Mouse (Mus musculus): Measurements from ENCODE around the gene Gm10192. TPM values are rescaled to one million over a fixed set of nuclear protein-coding genes. Genes with fewer than 3 reads are reported as not detected.
"Not testable (repeated sequence)": the region's sequence is repeated elsewhere in the genome, so short reads cannot be mapped to it uniquely, and the experiment has no call there.

The Gm10192 gene
- polyA plus RNA-seq (2015; fragmentation: Nextera tagmentation; extraction: Ambion mirVana) = not detected in 2 replicates

DNA sequence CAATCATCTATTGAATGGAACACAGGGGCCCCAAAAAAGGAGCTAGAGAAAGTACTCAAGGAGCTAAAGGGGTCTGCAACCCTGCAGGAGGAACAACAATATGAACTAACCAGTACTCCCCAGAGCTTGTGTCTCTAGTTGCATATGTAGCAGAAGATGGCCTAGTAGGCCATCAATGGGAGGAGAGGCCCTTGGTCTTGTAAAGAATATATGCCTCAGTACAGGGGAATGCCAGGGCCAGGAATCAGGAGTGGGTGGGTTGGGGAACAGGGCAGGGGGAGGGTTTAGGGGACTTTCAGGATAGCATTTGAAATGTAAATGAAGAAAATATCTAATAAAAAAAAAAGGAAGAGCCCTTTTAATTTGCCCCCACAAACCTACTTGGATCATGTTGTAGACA, at the start of gene Gm10192:
Gene Gm10192 (minus strand): TSS at position 101 of the 400 bp plus-strand sequence.
- H3K27ac ChIP-seq (ENCODE audit: low read length); H3K9me3 ChIP-seq (ENCODE audit: low read length); H3K36me3 ChIP-seq (ENCODE audit: insufficient read depth, low read length); H3K4me2 ChIP-seq (replicated peaks; ENCODE audit: low read depth, low read length); ATAC-seq (ENCODE audit: low FRiP score, low TSS enrichment); H3K27me3 ChIP-seq (ENCODE audit: insufficient read depth, low read length); H3K4me3 ChIP-seq (ENCODE audit: low read length); H3K9ac ChIP-seq (replicated peaks; ENCODE audit: low read length); H3K4me1 ChIP-seq (ENCODE audit: insufficient read depth, low read length): not testable (repeated sequence)

DNA sequence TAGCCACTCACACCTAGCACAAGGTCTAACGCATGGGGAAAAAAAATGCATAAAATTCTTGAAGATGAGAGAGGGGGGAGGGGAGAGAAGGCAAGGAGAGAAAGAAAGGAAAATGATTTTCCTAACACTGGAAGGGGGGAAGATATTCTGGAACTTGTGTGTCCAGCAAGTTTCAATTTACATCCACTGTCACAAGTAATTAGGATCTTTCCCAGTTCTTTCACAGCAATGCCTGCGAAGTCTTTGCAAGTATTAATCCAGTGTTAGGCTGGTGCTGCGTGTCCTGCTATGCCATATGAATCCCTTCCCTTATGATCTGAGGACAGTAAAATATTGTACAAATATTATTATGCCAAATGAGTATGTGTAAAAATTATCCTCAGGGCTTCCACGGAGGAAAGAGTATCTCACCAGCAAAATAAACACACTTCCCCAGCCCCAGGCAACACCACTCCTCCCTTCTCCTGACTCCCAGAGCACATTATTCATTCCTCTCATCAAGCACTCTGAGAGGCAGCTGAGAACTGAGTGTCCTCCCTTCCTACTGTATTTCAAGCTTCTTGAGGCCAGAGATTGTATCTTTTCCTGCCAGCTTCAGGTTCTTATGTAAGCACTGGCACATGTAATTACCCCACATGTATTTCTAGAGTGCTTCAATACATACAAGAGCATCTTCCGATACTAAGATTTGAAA, 47.6 kb upstream of the Gm10192 start:
- Histone ChIP-seq H3K4me1 (ENCODE audit: insufficient read depth, low read length) (no peaks in the 10 kb centered on the region), H3K4me3 (ENCODE audit: low read length) (no peak overlapping the region), H3K9me3 (ENCODE audit: low read length) (no peaks in the 10 kb centered on the region), H3K36me3 (ENCODE audit: insufficient read depth, low read length) (no peaks in the 10 kb centered on the region), H3K27me3 (ENCODE audit: insufficient read depth, low read length) (no peaks in the 10 kb centered on the region), H3K4me2 (replicated peaks; ENCODE audit: low read depth, low read length) (no peak overlapping the region), H3K9ac (replicated peaks; ENCODE audit: low read length) (no peak overlapping the region), H3K27ac (ENCODE audit: low read length) (no peak overlapping the region)
- 38% methylated on average over 5 of the region's 5 CpGs for WGBS
- ATAC-seq (ENCODE audit: low FRiP score, low TSS enrichment) = no peak; the same call in 1 of the 2 replicates

DNA sequence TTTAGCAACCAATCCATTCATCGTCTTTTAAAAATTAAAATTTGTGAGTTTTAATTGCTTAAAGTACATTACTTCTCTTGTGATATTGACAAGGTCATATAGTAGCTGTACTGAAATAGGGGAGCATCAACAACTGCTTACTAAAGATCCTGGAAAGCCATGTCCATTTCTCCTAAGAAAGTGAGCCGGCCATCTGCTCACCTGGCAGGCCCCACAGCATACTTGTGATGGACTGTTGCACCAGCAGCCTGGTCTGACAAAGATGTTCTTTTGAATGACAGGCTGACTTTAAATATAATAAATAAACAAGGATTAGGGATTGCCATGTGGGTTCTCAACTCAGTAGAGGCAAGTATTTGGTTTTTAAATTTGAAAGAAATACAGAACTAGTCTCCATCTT, 36.7 kb upstream of the Gm10192 start:
- WGBS = 92% methylated on average over 2 of the region's 2 CpGs
- H3K36me3 ChIP-seq (ENCODE audit: insufficient read depth, low read length) = no peaks in the 10 kb centered on the region
- H3K27me3 ChIP-seq (ENCODE audit: insufficient read depth, low read length) = no peaks in the 10 kb centered on the region
- no peak overlapping the region for H3K27ac ChIP-seq (ENCODE audit: low read length)
- H3K9ac ChIP-seq (replicated peaks; ENCODE audit: low read length) = no peak overlapping the region
- no peaks in the 10 kb centered on the region for H3K4me1 ChIP-seq (ENCODE audit: insufficient read depth, low read length)
- H3K4me2 ChIP-seq (replicated peaks; ENCODE audit: low read depth, low read length) = no peak overlapping the region
- H3K9me3 ChIP-seq (ENCODE audit: low read length) = no peaks in the 10 kb centered on the region
- H3K4me3 ChIP-seq (ENCODE audit: low read length) = no peak overlapping the region
- ATAC-seq (ENCODE audit: low FRiP score, low TSS enrichment) = no peak

DNA sequence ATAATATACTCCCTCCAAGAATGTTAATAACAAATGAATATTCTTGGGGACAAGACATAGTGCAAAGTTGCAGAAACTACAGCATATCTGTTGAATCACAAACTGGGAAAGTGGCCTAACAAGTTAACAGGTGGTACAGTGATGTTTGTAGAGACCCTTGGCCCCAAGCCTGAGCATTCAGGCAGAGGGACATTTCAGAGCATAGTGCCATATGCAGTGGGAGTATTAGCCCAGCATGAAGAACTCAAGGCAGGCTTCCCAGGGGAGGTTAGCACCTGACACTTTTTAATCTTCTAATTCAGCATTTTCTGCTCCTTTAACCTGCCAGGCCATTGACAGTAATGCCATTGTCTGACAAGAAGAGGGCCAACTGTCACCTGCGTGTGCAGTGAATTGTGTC, 34.9 kb upstream of the Gm10192 start:
- WGBS = 83% methylated on average over 1 of the region's 1 CpGs
- no peak overlapping the region for H3K9ac ChIP-seq (replicated peaks; ENCODE audit: low read length)
- no peaks in the 10 kb centered on the region for H3K36me3 ChIP-seq (ENCODE audit: insufficient read depth, low read length)
- H3K4me2 ChIP-seq (replicated peaks; ENCODE audit: low read depth, low read length) = no peak overlapping the region
- H3K27ac ChIP-seq (ENCODE audit: low read length) = no peak overlapping the region
- no peak overlapping the region for H3K4me3 ChIP-seq (ENCODE audit: low read length)
- no peaks in the 10 kb centered on the region for H3K4me1 ChIP-seq (ENCODE audit: insufficient read depth, low read length)
- H3K27me3 ChIP-seq (ENCODE audit: insufficient read depth, low read length) = no peaks in the 10 kb centered on the region
- ATAC-seq (ENCODE audit: low FRiP score, low TSS enrichment) = no peak
- H3K9me3 ChIP-seq (ENCODE audit: low read length) = no peaks in the 10 kb centered on the region

DNA sequence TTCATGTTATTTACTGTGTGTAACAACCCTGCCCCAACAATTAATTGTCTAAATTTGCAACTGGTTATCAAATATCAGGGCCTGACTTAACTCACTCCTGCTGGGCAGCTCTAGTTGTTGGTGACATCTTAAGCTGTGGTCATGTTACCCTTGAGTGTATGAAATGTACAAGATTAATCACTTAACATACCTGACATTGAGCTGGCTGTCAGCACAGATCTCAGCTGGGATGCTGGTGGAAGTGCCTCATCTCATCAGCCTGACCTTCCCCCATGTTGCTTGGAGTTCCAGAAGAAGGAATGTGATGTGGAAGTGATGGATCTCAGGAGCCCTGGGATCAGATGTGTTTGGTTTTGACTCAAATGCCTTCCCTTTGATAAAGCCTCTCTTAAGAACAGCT, 29.5 kb upstream of the Gm10192 start:
- H3K9me3 ChIP-seq (ENCODE audit: low read length) = no peaks in the 10 kb centered on the region
- no peaks in the 10 kb centered on the region for H3K4me1 ChIP-seq (ENCODE audit: insufficient read depth, low read length)
- no peaks in the 10 kb centered on the region for H3K36me3 ChIP-seq (ENCODE audit: insufficient read depth, low read length)
- no peaks in the 10 kb centered on the region for H3K27me3 ChIP-seq (ENCODE audit: insufficient read depth, low read length)
- H3K27ac ChIP-seq (ENCODE audit: low read length) = no peak overlapping the region
- H3K4me2 ChIP-seq (replicated peaks; ENCODE audit: low read depth, low read length) = no peak overlapping the region
- no peak for ATAC-seq (ENCODE audit: low FRiP score, low TSS enrichment)
- no peak overlapping the region for H3K9ac ChIP-seq (replicated peaks; ENCODE audit: low read length)
- H3K4me3 ChIP-seq (ENCODE audit: low read length) = no peak overlapping the region

DNA sequence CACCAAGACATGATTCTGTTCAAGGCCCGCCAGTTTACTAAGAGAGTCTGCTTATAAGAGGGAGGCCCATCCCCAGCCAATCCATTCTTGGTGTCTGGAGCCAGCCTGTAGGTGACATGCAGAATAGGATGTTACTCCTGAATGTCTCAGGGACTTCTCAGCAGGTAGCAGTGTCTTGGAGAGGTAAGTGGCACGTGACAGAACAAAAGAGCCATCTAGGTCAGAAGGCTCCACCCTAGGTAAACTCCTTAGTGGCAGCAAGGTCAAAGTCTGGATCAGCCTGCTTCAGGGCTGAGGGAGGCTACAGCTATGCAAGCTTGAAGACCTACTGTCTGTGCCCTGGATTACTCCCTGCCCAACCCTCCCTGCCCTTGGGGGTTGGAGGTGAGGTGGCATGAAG, 20.0 kb upstream of the Gm10192 start:
- not testable (repeated sequence) for ATAC-seq (ENCODE audit: low FRiP score, low TSS enrichment)

DNA sequence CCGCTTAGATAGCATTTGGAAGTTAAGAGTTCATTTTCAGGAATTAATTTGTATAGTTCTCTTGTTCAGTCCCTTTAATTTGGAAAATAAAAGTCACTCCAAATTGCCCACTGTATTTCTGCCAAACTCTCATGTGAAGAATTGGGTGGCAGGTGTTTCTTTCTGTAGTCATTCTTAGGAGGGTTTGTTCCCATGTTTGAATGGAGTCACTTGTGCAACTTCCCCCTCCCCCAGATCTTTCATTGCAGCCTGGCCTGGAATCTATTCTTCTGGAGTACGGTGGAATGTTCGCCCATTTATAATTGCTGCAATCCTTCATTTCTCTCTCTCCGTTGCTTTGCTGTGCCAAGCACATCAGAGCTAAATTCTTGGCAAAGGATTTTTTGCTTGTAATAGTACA, 10.2 kb upstream of the Gm10192 start:
- WGBS = 65% methylated on average over 4 of the region's 4 CpGs
- no peak for ATAC-seq (ENCODE audit: low FRiP score, low TSS enrichment)
- no peaks in the 10 kb centered on the region for H3K9me3 ChIP-seq (ENCODE audit: low read length)

More for the DNA sequence above, 20.0 kb upstream of the Gm10192 start:
- H3K27ac ChIP-seq (ENCODE audit: low read length); H3K4me1 ChIP-seq (ENCODE audit: insufficient read depth, low read length); H3K9ac ChIP-seq (replicated peaks; ENCODE audit: low read length); H3K9me3 ChIP-seq (ENCODE audit: low read length); H3K36me3 ChIP-seq (ENCODE audit: insufficient read depth, low read length); H3K4me3 ChIP-seq (ENCODE audit: low read length); H3K4me2 ChIP-seq (replicated peaks; ENCODE audit: low read depth, low read length); H3K27me3 ChIP-seq (ENCODE audit: insufficient read depth, low read length): not testable (repeated sequence)
- WGBS = 68% methylated on average over 2 of the region's 2 CpGs

DNA sequence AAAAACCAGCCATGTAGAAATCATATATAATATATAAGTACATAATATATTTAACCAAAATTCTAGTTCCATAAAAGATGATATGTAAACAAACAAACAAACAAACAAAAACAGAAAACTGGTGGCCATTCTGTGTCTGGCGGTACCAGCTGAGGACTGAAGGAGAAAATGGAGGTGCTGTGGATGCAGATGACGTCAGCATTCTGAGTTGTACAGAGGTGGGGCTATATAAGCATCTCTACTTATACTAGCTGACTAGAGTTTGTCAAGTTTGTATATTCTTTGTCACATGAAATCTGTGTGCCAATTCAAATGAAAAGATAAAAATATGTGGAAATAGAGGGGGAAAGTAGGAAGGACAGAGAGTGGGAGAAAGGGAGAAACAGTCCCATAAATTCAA, 9.6 kb upstream of the Gm10192 start:
- Histone ChIP-seq H3K9ac (replicated peaks; ENCODE audit: low read length) (no peak overlapping the region), H3K36me3 (ENCODE audit: insufficient read depth, low read length) (no peaks in the 10 kb centered on the region), H3K27me3 (ENCODE audit: insufficient read depth, low read length) (no peaks in the 10 kb centered on the region), H3K4me3 (ENCODE audit: low read length) (no peak overlapping the region), H3K27ac (ENCODE audit: low read length) (no peak overlapping the region), H3K4me2 (replicated peaks; ENCODE audit: low read depth, low read length) (no peak overlapping the region), H3K4me1 (ENCODE audit: insufficient read depth, low read length) (no peaks in the 10 kb centered on the region), H3K9me3 (ENCODE audit: low read length) (no peaks in the 10 kb centered on the region)
- 89% methylated on average over 2 of the region's 2 CpGs for WGBS
- no peak for ATAC-seq (ENCODE audit: low FRiP score, low TSS enrichment)

More for the DNA sequence above, 10.2 kb upstream of the Gm10192 start:
- Histone ChIP-seq H3K4me3 (ENCODE audit: low read length) (no peak overlapping the region), H3K27ac (ENCODE audit: low read length) (no peak overlapping the region), H3K27me3 (ENCODE audit: insufficient read depth, low read length) (no peaks in the 10 kb centered on the region), H3K4me2 (replicated peaks; ENCODE audit: low read depth, low read length) (no peak overlapping the region), H3K36me3 (ENCODE audit: insufficient read depth, low read length) (no peaks in the 10 kb centered on the region), H3K9ac (replicated peaks; ENCODE audit: low read length) (no peak overlapping the region), H3K4me1 (ENCODE audit: insufficient read depth, low read length) (no peaks in the 10 kb centered on the region)

DNA sequence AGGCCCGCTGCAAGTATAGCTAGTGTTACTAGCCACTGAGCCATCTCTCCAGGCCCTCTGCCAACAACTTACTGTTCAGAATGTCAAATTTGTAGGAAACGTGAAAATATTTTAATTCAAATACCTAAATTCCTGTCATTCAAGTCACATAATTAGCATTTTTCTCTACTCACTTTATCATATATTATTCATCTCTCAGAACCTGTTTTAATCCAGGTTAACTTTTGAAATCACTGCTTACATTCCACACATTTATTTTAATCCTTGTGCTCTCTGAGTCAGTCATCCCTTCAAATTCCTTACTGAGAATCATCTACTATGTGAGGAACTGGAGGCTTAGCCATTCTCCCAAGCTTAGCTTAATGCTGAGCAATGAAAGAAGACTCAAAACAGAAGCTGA, 2.6 kb downstream of the Gm10192 start:
- H3K27me3 ChIP-seq (ENCODE audit: insufficient read depth, low read length) = no peaks in the 10 kb centered on the region
- H3K4me1 ChIP-seq (ENCODE audit: insufficient read depth, low read length) = no peaks in the 10 kb centered on the region
- 73% methylated on average over 2 of the region's 2 CpGs for WGBS
- no peak for ATAC-seq (ENCODE audit: low FRiP score, low TSS enrichment)
- no peak overlapping the region for H3K4me3 ChIP-seq (ENCODE audit: low read length)
- no peak overlapping the region for H3K4me2 ChIP-seq (replicated peaks; ENCODE audit: low read depth, low read length)
- no peak overlapping the region for H3K27ac ChIP-seq (ENCODE audit: low read length)
- H3K9ac ChIP-seq (replicated peaks; ENCODE audit: low read length) = no peak overlapping the region
- H3K36me3 ChIP-seq (ENCODE audit: insufficient read depth, low read length) = no peaks in the 10 kb centered on the region
- H3K9me3 ChIP-seq (ENCODE audit: low read length) = no peaks in the 10 kb centered on the region

DNA sequence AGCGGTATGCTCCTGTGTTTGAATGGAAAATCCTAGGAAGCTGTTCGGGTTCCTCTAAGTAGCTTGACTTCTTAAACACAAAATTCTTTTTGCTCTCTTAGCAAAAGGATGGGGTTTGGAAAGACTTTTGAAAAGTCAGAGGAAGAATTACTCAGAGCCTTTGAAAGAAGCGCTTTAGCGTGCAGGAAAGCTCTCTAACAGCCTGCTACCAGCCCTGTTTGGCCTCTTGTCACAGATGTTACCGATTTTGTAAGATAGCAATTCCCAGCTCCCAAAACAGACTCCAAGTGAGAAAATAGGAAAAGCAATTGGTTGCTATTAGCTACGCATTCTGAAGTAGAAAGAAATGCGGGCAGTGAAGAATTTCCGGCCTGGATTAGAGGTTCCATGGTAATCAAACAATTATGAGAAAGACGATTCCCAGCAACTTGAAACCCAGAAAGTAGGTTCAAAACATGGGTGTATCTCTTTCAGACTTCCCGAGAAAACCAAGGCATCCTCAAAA, 26.1 kb downstream of the Gm10192 start:
- H3K4me1 ChIP-seq (ENCODE audit: insufficient read depth, low read length) = no peaks in the 10 kb centered on the region
- no peak overlapping the region for H3K4me2 ChIP-seq (replicated peaks; ENCODE audit: low read depth, low read length)
- H3K27ac ChIP-seq (ENCODE audit: low read length) = no peak overlapping the region
- no peak overlapping the region for H3K4me3 ChIP-seq (ENCODE audit: low read length)
- H3K9me3 ChIP-seq (ENCODE audit: low read length) = no peaks in the 10 kb centered on the region
- H3K27me3 ChIP-seq (ENCODE audit: insufficient read depth, low read length) = no peaks in the 10 kb centered on the region
- 65% methylated on average over 10 of the region's 10 CpGs for WGBS
- no peak overlapping the region for H3K9ac ChIP-seq (replicated peaks; ENCODE audit: low read length)
- H3K36me3 ChIP-seq (ENCODE audit: insufficient read depth, low read length) = no peaks in the 10 kb centered on the region
- ATAC-seq (ENCODE audit: low FRiP score, low TSS enrichment) = no peak
